Mouse (Mus musculus) cerebellum, adult 11-12 months (tissue): Measurements from ENCODE around the gene Fam166a.

Experiments
- DNase-seq: peaks from one replicate; pipeline ENCODE4 v3.0.0; 2022

Gene Fam166a

GRCm38 (mm10) chr2:25218445-25218844, at the start of gene Fam166a:
Gene Fam166a (plus strand): TSS chr2:25218745.
- DNase-seq, result no peak

DNA sequence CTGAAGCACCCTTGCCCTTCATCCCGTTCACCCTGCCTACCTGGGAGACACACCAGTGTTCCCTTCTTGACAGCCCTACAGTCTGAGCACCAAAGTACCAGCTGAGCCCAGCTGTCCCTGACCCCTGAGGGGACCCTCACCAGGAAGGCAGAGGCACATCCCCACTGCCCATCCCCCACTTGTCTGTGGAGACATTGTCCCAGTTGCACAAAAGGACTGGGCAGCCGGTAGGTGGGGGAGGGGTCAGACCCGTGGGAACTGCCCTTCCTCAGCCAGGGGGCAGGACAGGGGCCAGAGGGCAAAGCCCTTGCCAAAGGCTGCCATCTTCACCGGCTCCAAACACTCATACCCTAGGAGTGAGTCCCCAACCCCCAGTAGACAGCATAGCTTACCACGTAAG, 48.8 kb upstream of the Fam166a start:
- no peak for DNase-seq

DNA sequence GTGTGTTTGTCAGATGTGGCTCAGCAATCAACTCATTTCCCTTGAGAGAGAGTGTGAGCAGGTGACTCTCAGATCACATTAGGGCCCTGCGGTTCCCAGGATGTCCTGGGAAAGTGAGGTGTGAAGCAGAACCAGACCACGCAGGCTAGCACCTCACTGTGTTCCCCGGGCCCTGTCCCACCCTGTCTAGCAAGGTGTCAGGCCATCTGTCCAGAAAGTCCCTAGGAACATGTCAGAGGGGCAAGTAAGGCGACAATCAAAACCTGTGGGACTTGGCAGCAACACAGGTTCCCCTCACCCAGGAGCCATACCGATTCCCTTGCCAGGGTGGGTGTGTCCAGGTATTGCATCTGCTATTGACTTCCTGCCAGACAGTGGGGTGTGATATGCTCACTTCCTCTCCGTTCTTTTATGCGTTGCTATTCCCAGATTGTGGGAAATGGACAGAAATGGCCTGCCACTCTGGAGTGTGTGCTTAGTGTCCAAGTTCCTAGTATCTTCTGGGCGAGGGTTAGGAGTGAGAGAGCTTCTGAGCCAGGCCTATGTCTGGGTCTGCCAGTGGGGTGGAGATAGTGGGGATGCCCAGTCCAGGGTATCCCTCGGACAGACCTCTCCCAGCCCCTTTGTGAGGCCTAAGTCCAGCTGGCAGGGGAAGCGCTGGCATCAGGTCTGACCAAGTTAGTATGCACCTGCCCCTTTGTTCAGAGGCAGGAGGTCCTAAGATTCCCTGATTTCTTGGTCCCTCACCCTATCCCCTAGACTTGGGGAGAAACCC, 48.0 kb upstream of the Fam166a start:
- DNase-seq, result no peak

- no peak for DNase-seq
These were observed 47.3 kb upstream of the Fam166a start for GRCm38 (mm10) chr2:25171101-25171768.

DNA sequence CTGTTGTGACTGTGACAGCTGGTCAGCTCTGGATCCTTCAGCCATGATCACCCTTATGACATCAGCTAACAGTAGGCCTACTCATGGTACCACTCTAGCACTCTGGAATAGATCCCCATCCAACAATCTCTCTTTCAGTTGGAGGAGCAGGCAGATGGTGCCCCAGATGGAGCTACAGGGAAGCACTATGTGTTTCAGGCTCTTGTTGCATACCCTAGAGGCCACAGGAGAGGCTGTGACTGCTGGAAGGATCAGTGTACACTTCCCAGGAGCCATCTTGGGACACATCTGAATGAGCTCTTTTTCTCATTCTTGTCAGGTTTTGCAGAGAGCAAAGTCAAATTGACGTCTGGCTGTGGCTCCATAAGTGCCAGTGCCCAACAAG, 46.8 kb upstream of the Fam166a start:
- DNase-seq, result no peak

GRCm38 (mm10) chr2:25172629-25173028, 45.9 kb upstream of the Fam166a start:
- no peak for DNase-seq

DNA sequence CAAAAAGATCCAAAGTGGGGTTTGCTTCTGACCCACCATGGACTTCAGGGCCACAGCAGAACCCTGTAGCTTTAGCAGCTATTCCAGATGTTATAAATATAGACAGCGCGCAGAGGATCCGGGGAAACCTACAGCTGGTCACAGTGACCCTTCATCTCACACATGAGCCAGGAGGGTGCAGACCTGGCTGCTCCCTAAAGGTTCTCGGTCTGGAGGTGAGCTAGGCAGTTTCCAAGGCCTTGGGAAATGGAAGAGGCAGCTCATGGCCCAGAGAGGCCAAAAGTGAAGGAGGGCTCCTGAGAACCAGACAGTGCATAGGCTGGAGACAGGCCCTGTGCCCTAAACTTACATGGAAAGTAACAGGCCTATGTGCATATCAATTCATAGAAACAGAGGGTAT, 44.7 kb upstream of the Fam166a start:
- no peak for DNase-seq

DNA sequence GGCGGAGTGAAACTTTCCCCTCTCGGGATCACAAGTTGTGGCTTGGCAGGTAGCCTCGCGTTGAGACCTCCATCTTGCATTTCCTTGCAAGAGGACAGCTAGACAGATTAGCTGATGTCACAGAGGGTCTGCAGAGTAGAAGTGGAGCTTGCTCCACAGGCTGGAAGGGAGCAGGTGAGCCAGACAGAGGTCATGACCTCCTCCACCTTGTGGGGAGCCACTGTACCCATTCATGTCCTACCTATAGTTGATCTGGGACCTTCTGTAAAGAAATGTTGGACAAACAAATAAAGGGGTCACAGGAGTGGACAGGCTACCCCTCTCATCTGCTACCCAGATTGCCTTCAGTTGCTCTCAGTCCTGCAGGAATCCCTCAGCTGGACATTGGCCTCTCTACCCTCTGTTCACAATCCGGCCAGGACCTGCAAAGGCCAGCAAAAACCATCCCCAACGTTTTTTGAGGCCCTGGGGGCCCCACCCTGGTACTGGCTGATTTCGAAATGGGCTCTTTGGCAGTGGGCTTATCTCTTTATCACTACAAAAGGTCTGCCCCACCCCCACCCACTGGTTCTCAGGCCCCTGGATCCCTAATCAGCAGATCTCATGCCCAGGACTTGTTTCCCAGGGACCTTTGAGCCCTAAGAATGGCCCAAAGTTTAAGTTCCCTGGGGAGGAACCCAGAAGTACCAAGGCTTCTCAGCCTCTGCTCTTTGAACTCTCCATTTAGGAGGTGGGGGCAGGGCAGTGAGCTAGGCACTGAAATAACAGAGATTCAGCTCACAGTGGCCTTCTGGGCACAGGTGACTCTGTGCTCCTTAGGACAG, 43.5 kb upstream of the Fam166a start:
- no peak for DNase-seq

DNA sequence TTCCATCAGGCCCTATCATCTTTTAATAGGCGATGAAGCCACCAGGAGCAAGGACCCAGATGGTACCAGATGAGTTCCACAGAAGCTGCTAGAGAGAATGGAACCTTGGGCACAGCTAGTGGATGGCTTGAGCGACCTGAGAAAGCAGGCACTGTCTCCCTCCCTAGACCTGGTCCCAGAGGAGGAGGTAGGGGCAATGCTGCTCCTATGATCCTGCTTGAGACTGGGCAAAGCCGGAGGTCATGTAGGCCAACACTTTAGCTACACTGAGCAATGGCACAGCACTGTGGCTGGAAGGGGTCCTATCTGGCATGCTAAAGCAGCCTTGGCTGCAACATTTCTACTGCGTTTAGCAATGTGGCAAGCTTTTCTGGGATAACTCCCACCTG, 42.9 kb upstream of the Fam166a start:
- no peak for DNase-seq

DNA sequence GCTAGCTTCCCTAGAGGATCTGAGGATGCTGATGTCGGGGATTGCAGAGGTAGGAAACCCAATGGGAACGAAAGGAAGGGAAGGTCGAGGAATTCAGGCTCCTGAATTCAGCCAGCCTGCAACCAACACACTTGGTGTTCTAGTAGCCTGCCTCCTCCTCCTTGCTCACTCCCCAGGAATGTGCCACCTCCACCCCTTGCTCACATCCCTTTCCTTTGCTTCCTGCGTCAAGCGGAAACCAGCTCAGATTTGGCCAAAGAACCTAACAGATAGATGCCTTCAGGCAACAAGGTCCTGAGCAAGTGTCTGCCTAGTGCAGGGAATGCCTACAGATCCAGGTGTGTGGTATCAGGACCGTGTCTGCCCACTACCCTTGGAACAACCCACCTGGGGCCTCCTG, 42.0 kb upstream of the Fam166a start:
- no peak for DNase-seq

GRCm38 (mm10) chr2:25177076-25177475, 41.5 kb upstream of the Fam166a start:
- DNase-seq, result no peak

DNA sequence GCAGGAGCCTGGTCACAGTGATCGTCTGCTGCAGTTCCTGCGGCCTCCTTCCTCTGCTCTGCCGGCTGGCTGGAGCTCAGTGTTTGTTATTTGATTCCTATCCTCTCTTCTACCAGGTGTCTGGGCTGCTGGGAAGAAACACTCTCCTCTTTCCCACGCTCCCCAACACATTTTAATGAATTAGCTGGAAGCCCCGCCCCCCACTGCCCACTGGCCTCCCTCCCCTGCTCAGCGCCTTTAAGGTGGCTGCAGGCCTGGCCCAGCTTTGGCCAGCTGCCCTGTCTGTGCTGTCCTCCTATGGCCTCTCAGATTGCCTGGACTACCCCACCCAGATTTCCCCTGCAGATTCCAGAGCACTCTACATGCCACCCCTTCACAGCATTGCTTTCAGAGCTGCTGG, 40.9 kb upstream of the Fam166a start:
- DNase-seq, result no peak

- no peak for DNase-seq
These were observed 40.1 kb upstream of the Fam166a start for GRCm38 (mm10) chr2:25178285-25178972.

GRCm38 (mm10) chr2:25179566-25180217, 38.9 kb upstream of the Fam166a start:
- no peak for DNase-seq

DNA sequence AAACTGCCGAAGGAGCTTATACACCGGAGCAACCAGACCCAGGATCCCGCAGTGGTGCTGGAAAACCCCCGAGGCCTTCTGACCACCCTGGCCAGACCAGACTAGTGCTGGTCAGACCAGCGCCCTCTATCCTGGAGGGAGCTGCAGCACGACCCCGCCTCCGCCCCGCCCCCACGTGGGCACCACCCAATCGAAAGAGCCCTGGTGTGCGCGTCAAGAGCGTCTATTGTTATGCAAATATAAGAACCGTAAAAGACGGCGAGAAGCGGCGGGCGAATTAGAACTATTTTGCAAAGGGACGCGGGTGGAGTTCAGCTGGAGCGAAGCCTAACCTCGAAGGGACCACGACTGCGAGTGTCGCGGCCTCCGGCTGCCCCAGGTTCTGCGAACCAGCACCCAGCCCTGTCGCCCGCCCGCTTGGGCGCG, 38.1 kb upstream of the Fam166a start, which contains the start of gene Nrarp:
Gene Nrarp, plus strand, starts transcription at position 281 of the 426 bp plus-strand sequence.
- peak; percentile 89 for DNase-seq

DNA sequence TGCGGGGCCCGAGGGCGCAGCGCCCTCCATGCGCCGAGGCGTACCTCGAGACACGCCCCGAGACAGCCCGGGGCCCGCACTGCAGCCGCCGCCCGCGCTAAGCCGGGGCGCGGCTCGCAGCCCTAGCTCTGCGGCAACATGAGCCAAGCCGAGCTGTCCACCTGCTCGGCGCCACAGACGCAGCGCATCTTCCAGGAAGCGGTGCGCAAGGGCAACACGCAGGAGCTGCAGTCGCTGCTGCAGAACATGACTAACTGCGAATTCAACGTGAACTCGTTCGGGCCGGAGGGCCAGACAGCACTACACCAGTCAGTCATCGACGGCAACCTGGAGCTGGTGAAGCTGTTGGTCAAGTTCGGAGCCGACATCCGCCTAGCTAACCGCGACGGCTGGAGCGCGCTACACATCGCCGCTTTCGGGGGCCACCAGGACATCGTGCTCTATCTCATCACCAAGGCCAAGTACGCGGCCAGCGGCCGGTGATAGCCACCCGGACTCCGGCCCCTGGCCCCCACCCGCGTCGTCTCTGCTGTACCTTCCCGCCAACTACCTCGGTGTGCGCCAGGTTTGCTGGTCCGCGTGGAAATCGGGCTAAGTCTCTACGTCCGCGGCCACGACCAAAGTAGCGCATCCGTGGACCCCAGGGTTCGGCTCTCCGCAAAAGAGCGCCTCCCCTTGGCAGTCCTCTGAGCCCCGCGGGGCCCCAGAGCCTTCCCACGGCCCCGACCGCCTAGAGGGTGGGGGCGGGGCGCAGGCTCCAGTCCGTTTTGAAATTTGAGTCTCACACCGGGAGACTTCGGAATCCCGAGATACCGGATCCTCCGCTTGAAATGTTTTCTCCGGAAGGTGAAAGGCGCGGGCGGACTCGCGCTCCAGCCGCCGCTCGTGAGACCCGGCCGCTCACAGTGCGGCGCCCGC, 37.3 kb upstream of the Fam166a start:
- peak; percentile 44 for DNase-seq

DNA sequence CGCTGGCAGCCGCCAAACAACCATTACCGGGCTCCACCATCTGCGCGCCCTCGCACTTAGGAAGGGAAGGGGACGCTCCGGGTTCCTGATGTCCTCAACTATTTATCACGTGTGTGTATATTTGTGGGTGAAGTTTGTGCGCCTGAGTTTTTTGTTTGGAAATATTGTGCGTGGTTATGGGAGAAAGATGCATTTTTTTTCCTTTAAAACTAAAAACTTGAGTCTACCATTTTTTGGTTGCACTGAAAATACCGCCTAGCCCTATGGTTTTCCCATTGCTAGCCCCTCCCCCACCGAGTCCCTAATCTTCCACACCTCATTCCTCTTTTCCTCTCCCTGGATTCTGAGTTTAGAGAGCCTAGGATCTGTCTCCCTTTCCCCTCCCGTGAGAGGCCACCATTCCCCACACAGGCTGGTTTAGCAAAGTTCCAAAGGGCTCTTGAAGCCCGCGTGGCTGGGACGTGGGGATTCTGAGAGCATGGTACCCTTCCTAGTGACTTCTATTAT, 36.6 kb upstream of the Fam166a start:
- no peak for DNase-seq

- DNase-seq, result no peak
These were observed 35.9 kb upstream of the Fam166a start for GRCm38 (mm10) chr2:25182664-25183063.

- no peak for DNase-seq
These were observed 35.2 kb upstream of the Fam166a start for GRCm38 (mm10) chr2:25183336-25183735.

DNA sequence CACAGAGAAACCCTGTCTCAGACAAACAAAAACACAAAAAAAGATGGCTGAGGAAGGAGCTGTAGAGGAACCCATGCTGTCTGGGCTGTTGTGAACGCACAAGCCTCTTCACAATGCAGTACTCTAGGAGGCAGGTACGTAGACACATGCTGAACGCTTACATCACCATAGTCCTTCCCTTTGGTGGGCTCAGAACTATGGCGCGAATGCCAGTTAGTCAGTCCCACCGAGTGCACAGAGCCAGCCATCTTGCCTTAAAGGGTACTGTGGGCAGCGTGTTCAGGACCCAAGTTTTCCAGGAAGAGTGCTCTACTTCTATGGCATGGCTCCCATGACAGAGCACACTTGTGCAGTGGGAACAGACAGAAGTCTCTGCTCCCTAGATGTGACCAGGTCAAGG, 34.0 kb upstream of the Fam166a start:
- no peak for DNase-seq
